Mouse (Mus musculus) left cerebral cortex, adult 8-10 months (tissue): ENCODE measurements at regions not wholly inside any gene's neighbourhood (a gene's known extent, or its start where the extent isn't known, plus 50 kb on each side); places are given as distances from the start of the nearest gene placed in this dataset.

Source experiments
- DNase-seq, 2 experiments: peaks; one replicate each; pipeline ENCODE4 v3.0.0; 2022; ENCODE audit warnings: low spot score in 2 of 2

- DNase-seq: no peak
Measured at GRCm38 (mm10) chr6:95372938-95373337, 51.0 kb downstream of the Gm10234 start.

DNA sequence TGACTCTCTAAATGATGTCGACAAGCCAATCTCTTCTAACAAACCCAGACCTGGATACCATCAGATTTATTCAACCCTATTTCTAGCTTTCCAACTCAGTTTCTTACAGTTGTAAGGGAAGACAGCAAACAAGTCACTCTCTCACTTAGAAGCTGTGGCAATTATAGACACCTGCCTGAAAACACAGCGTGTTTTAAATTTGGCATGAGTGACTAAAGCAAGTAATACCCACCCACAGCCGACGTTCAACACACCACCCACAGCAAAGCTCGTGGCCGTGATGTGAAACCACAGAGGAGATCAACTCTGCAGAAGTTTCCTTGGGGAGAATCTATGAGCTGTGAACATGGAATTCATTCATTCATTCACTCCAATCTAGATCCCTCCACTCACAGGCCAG, 52.4 kb downstream of the Gm10234 start:
- peak in 1 of 2 experiments; percentile 25 for DNase-seq

DNA sequence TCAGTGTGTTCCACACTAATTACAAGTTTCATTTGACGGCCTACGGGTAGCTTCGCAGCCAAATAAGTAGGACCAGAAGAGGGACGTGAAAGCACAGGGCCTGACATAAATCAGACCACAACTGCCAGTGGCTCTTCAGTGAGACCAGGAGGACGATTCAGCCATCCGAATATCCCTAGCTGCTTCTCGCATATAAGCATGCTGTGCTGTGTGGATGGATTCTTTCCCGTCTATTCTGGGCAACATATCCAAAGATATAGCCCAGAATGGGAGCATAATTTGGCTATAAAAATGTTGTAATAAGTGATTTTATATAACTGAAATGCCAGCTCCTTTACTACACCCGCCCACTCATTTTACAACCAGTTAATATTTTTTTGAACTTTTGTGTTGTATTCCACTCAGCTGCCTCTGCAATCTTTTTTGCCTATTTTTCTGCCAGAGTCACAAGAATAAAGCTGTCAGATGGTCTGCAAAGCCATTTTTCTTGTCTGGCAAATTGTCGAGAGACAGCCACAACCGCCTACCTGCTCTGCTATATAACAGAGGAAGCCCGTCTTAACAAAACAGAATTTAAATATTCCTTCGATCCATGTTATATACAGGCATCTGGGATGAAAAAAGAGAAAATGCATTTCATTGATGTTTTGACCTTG, 55.8 kb downstream of the Gm10234 start:
- peak in 1 of 2 experiments; percentile 16 for DNase-seq

DNA sequence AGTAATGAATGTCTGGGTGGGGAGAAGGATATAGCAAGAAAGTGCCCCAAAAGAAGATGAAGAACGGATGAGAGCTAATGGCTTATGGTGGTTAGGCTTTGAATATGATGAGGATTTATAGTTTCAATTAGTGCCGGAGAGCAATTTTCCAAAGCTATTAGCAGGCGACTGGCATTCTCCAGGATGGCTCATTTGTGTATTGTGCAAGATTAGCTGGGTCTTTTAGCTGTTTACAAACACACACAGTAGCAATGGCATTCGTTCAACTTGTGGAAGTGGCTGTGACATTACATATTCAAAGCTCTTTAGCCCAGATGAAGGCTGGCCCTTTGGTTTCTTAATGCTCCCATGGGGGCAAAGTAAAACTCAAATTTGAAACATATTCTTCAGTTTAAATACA, 56.4 kb downstream of the Gm10234 start:
- no peak for DNase-seq
